Mouse (Mus musculus): ENCODE measurements around the gene Cep131.

Gene Cep131

GRCm38 (mm10) chr11:120052274-120052673 lies 34.4 kb downstream of the Cep131 start:
- no peak for DNase-seq (ENCODE audit: low spot score in 2 of 2)

GRCm38 (mm10) chr11:120051124-120051811 lies 35.4 kb downstream of the Cep131 start:
- no peak for DNase-seq (ENCODE audit: low spot score in 2 of 2)

- no peak for DNase-seq (ENCODE audit: low spot score in 2 of 2)
Observed at GRCm38 (mm10) chr11:120049067-120049466, 37.6 kb downstream of the Cep131 start.

GRCm38 (mm10) chr11:120048252-120048556 lies 38.4 kb downstream of the Cep131 start:
- DNase-seq (ENCODE audit: low spot score in 2 of 2): peak; percentile 63 to 64

- DNase-seq (ENCODE audit: low spot score in 2 of 2): peak in 1 of 2 experiments; percentile 48
Observed at GRCm38 (mm10) chr11:120047531-120048251, 38.9 kb downstream of the Cep131 start.

- DNase-seq (ENCODE audit: low spot score in 2 of 2): peak in 1 of 2 experiments; percentile 58
Observed at GRCm38 (mm10) chr11:120046553-120047191, 40.0 kb downstream of the Cep131 start, which contains the start of gene Aatk. Gene Aatk, minus strand, starts transcription at chr11:120047167.

- peak; percentile 47 to 48 for DNase-seq (ENCODE audit: low spot score in 2 of 2)
Observed at GRCm38 (mm10) chr11:120045839-120046552, 40.6 kb downstream of the Cep131 start.

GRCm38 (mm10) chr11:120045341-120045740 lies 41.3 kb downstream of the Cep131 start:
- DNase-seq (ENCODE audit: low spot score in 2 of 2): no peak

- DNase-seq (ENCODE audit: low spot score in 2 of 2): no peak
Observed at GRCm38 (mm10) chr11:120042141-120042838, 44.3 kb downstream of the Cep131 start.

- peak; percentile 52 to 64 for DNase-seq (ENCODE audit: low spot score in 2 of 2)
Observed at GRCm38 (mm10) chr11:120041191-120042123, 45.2 kb downstream of the Cep131 start.

- DNase-seq (ENCODE audit: low spot score in 2 of 2): peak; percentile 74 to 79
Observed at GRCm38 (mm10) chr11:120040440-120040839, 46.2 kb downstream of the Cep131 start.

GRCm38 (mm10) chr11:120039581-120039980 lies 47.0 kb downstream of the Cep131 start:
- DNase-seq (ENCODE audit: low spot score in 2 of 2): peak in 1 of 2 experiments; percentile 46

- DNase-seq (ENCODE audit: low spot score in 2 of 2): no peak
Observed at GRCm38 (mm10) chr11:120034762-120035161, 51.9 kb downstream of the Cep131 start.

- no peak for DNase-seq (ENCODE audit: low spot score in 2 of 2)
Observed at GRCm38 (mm10) chr11:120034306-120034705, 52.3 kb downstream of the Cep131 start.

- no peak for DNase-seq (ENCODE audit: low spot score in 2 of 2)
Observed at GRCm38 (mm10) chr11:120033473-120033872, 53.2 kb downstream of the Cep131 start.

- no peak for DNase-seq (ENCODE audit: low spot score in 2 of 2)
Observed at GRCm38 (mm10) chr11:120032052-120032451, 54.6 kb downstream of the Cep131 start.

GRCm38 (mm10) chr11:120030145-120030901 lies 56.3 kb downstream of the Cep131 start:
- no peak for DNase-seq (ENCODE audit: low spot score in 2 of 2)

- no peak for DNase-seq (ENCODE audit: low spot score in 2 of 2)
Observed at GRCm38 (mm10) chr11:120029431-120030144, 57.0 kb downstream of the Cep131 start.
